Mouse (Mus musculus): ENCODE measurements around the gene Tnnc2.
"Not testable (repeated sequence)": the region's sequence is repeated elsewhere in the genome, so short reads cannot be mapped to it uniquely, and the experiment has no call there.

The Tnnc2 gene

DNA sequence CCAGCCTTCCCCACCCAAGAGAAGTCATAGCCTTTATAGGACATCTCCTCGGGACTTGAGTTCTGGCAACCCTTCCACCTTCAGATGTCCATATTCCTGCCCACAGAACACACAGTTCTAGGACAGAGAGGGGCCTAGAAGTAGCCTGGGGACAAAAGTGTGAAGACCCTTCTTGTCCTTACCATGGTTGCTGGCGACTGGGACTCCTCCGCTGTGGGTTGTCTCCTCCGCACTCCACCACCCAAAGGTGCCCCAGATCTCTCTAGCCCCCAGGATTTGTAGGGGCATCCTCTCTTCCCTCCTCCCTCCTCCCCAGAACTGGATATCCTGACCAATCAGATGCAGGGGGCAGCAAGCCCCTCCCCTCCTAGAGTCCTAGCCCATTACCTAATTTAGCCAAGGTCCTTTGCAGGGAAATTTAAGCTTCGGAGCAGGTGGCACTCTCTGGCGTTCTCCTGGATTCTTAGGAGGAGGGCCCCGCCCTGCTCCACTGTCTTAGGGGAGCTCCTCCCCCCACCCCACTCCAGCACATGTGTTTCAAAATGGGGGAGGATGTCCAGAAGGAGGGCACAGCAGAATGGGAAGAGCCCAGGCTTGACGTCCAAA, at the start of gene Tnnc2:
Gene Tnnc2, minus strand, starts transcription at position 487 of the 606 bp plus-strand sequence.
- no peak for DNase-seq (ENCODE audit: low spot score)

DNA sequence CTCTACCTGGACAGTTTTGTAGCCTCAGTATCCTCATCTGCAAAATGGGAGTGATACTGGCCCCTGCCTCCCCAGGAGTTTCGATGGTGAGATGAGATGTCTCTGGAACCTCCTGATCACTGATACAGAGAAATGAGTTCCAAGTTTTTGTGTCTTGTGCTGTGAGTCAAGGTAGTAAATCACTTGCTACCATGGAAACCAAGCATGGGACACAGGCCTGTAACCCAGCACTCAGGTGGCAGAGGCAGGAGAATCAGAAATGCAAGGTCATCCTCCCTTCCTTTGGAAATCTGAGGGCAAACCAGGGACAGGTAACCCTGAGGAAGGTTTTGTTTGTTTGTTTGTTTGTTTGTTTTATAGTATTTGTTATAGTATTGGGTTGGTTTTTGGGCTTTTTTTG, 49.3 kb upstream of the Tnnc2 start:
- DNase-seq (ENCODE audit: low spot score): no peak

GRCm38 (mm10) chr2:164828437-164828836, 48.7 kb upstream of the Tnnc2 start, which contains the start of gene Spata25:
Gene Spata25, minus strand, starts transcription at chr2:164828537.
- no peak for DNase-seq (ENCODE audit: low spot score)

DNA sequence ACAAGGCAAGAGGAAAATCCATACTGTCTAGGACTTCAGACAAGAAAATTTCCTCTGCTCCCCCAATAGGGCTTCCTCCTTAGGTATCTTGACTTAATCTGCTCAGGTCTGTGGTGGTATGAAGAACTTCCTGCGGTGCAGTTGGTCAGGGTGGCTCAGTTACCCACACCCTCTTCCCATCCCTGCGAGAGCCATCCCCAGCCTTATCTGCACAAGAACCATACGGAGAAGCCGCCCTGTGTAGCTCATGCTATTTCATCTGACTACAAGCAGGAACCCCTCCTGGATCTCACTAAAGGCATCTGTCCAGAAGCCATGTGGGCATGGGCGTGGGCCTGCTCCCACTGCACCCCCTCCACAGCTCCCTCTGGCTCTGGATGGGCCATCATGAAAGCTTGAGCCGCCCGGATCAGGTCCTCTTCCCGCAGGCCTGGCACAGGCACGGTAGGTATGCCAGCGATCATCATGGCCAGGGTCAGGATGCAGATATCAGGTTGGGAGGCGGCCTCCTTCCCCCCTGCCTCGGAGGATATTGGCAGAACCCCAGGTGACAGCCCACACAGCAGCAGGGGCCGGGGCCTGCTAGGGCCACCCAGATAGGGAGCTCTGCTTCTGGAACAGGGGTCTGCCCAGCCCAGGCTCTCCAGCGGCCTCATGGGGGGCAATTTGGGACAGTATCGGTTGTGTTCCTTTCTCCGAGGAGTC, 47.5 kb upstream of the Tnnc2 start:
- DNase-seq (ENCODE audit: low spot score): no peak

DNA sequence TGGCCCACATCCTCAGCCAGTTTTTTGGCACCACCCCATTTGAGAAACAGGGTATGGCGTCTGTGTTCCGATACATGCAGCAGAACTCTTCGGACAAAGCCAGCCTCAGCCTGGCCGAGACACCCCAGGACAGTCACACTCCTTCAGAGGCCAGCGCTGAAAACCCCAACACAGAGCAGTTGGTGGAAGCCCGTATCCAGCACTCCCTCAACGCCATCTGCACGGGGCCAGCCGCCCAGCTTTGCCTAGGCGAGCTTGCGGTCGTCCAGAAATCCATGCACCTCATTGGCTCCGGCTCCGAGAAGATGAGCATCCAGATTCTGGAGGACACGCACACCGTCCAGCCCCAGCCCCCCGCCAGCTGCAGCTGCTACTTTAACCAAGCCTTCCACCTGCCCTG, 45.8 kb upstream of the Tnnc2 start:
- no peak for DNase-seq (ENCODE audit: low spot score)

DNA sequence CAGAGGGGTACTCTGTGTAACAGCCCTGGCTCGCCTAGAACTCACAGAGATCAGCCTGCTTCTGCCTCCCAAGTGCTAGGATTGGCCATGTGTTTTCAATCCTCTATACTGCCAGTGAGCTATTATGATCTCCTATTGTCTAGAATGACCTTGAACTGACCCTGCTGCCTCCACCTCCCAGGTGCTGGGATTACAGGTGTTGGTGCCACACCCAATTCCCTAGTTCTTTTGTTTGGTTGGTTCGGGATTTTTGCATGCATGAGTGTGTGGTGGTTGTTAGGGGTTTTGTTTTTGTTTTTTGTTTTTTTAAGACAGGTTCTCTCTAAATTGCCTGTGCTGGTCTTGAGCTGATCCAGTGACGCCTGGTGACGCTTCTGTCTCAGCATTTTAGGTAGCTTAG, 44.2 kb upstream of the Tnnc2 start:
- no peak for DNase-seq (ENCODE audit: low spot score)

- DNase-seq (ENCODE audit: low spot score): no peak
These were observed 43.4 kb upstream of the Tnnc2 start for GRCm38 (mm10) chr2:164823181-164823585.

DNA sequence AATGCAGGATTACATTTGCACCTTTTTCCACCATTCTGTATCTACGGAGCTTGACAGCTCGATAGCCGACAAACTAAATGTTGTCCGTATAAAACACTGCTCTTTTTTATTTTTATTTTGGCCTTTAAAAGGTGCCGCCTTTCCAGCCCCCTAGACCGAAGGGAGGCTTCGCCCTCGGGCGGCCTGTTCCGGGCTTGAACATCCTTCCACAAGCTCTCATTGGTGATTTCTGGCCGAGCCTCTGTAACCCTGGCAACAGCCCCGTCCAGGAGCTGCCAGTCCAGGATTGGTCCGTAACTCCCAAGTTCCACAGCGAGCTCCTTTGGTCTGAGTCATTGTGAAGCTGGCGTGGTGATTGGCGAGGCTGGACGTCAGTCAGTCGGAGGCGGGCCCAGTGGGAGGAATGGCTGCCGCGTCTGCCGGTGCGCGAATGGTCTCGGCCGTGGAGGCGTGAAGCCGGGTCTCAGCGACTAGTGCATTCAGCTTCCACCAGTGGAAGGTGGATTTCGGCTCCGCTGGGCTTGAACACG, 42.9 kb upstream of the Tnnc2 start, which contains the start of gene Zswim1:
Gene Zswim1, plus strand, starts transcription at position 51 of the 530 bp plus-strand sequence.
- DNase-seq (ENCODE audit: low spot score): peak; percentile 100

GRCm38 (mm10) chr2:164821060-164821459, 41.3 kb upstream of the Tnnc2 start:
- no peak for DNase-seq (ENCODE audit: low spot score)

GRCm38 (mm10) chr2:164817703-164818102, 37.9 kb upstream of the Tnnc2 start:
- no peak for DNase-seq (ENCODE audit: low spot score)

GRCm38 (mm10) chr2:164817206-164817605, 37.4 kb upstream of the Tnnc2 start:
- DNase-seq (ENCODE audit: low spot score): no peak

DNA sequence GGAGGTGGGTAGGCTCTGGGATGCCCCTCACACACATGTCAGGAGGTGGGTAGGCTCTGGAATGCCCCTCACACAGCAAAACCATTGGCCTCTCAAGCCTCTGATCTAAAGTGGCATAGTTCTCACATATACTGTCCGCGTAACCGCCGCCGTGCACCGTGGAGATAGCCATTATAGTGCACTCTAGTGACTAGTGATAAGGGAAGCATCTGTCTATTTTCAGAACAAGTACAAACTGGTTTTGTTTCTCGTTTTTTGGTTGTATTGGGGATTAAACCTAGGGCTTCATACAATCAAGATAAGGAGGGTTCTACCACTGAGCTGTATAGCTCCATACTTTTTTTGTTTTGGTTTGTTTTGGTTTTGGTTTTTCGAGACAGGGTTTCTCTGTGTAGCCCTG, 36.1 kb upstream of the Tnnc2 start:
- DNase-seq (ENCODE audit: low spot score): no peak

DNA sequence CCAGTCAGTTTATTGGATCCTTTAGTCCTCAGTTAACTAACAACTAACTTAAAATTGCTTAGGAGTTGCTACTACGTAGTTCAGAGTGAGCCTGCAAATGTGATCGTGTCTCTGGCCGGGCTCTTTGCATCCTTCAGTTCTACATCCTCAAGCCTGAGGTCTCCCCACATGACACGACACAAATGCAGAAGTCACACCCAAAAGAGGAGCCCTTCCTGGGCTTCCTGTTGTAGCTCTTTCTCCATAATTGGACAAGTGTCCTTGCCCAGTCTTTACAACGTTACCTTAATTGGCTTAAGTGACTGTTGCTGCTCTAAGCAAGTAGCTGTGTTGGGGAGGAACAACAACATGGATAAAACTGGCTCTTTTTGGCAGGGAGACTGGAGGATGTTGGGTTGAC, 35.6 kb upstream of the Tnnc2 start:
- DNase-seq (ENCODE audit: low spot score): no peak

DNA sequence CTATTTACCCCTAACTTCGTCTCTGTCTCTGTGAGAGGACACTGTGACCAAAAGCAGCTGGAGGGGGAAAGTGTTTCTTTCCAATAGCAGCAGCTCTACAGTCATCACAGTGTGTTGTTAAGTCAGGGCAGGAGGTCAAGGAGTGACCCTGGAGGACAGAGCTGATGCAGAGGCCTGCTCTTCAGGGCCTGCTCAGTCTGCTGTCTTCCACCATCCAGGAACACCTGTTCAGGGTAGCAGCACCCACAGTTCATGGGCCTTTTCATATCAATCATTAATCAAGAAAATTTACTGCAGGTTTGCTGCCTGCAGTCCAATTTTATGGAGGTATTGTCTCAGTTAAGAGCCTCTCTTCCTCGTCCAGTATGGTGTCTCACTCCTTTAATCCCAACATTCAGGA, 33.8 kb upstream of the Tnnc2 start:
- no peak for DNase-seq (ENCODE audit: low spot score)

GRCm38 (mm10) chr2:164806614-164807013, 26.8 kb upstream of the Tnnc2 start:
- DNase-seq (ENCODE audit: low spot score): no peak

DNA sequence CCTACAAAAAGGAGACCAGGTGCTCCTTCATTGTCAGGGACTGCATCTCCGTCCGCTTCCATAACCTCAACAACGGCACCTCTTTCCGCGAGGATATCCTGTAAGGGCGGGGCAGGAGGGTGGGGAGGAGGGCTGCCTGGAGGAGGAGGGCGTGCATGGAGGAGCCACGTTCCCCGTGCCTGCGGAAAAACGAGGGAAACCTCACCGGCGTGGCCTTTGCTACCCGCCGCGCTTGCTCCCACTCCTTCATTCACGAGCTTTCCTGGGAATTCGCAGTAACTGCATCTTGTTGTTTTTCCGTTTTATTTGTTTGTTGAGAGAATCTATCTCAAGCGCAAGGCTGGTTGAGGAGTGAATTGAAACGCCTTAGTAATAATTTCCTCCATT, 25.6 kb upstream of the Tnnc2 start:
- DNase-seq (ENCODE audit: low spot score): no peak

DNA sequence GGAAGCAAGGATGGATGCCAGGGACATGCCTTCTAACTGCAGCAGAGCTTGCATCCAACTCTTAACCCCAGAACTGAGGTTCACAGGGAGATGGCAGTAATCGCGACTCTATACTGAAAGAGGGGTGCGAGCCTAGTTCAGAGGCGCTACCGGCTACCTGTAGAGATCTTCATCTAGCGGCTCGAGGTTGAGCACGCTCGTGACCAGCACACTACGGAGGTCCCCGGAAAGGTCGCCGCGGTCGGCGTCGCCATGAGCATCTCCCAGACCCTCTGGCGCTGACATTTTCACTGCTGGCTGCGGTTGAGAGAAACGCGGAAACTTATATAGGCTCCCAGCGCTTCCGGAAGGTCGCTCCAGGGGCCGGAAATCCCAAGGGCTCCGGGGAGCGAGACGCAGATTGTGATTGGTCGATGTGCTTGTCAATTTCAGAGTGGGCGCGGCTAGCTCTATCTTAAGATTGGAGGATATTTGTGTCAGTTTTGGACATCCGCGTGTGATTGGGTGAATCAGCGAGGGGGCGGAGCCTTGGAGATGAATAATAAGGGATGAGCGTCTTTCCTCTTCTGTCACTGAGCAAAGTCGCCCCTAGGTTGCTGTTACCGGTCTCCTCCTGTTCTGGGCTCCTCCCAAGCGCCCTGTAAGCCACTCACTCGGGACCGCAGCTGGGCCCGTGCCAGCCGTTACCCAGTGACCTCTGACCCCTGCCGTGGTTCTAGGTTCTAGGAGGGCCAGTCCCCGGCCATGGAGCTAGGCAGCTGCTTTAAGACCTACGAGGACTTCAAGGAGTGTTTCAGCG, 25.0 kb upstream of the Tnnc2 start, which contains the start of the genes Acot8 and Zswim3:
Gene Acot8, minus strand, starts transcription at position 350 of the 799 bp plus-strand sequence.
Gene Zswim3, plus strand, starts transcription at position 566 of the 799 bp plus-strand sequence.
- DNase-seq (ENCODE audit: low spot score): peak; percentile 99

GRCm38 (mm10) chr2:164803921-164804313, 24.1 kb upstream of the Tnnc2 start:
- no peak for DNase-seq (ENCODE audit: low spot score)

DNA sequence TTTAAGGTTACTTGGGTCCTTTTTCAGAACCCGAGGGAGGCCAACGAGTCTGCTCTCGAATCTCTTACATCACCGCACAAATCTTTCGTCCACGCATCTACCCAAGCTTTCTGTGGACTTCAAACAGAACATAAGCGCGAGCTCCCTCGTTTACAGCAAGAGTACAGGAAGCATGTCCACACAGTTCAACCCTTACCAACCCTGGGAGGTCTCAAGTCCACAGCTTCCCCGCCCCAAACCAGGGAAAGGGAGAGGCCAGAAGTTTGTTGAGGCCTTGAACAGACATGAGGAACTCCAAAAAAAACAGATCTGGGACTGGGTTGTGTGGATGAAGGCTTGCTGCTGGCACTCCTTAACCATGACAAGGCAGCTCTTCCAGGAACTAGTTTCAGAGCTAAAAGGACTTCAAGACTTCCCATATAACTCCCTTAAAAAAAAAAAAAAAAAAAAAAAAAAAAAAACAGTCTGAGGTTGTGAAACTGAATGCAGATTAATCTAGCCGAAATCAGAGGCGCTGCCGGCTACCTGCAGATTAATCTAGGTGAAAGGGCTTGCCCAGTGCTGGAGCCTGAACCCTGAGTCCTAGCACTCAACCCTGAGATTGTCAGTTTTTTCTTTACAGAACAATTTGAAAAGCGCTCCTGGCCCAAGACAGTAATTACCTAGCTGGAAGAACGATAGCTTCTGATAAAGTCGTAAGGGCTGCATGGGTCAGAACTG, 23.6 kb upstream of the Tnnc2 start:
- no peak for DNase-seq (ENCODE audit: low spot score)

DNA sequence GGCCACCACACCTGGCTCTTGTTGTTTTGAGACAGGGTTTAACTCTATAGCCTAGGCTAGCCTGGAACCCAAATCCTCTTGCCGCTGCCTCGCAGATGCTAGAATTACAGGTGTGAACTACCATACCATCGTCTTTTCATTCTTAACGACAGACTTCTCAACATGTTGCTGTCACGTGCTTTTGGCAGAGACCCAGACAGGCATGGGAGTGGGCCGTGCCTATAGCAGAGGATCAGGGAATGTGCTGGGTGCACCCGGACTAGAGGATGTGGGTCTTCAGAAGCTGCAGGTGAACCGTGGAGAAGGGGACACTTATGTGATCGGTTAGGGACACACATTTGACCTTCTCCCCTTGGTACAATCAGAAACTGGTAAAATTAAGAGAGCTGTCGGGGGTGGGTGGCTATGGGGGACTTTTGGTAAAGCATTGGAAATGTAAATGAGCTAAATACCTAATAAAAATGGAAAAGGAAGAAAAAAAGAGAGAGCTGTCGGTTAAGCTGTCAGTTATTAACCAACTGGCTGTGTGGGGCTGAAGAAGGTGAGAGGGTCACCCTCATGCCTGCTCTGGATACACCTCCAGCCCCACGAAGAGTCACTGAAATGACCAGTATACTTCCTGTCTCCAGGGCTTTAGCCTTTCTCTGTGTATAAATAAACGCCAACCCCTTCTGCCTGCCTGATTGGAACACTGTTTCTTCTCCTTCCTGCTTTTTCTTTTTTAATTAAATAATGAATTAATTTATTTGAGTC, 20.7 kb upstream of the Tnnc2 start:
- no peak for DNase-seq (ENCODE audit: low spot score)

DNA sequence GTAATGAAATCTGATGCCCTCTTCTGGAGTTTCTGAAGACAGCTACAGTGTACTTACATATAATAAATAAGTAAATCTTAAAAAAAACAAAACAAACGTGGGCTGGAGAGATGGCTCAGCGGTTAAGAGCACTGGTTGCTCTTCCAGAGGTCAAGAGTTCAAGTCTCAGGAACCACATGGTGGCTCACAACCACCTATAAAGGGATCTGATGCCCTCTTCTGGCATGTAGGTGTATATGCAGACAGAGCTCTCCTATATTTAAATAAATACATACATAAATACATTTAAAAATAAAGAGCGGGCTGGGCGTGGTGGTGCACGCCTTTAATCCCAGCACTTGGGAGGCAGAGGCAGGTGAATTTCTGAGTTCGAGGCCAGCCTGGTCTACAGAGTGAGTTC, 18.8 kb upstream of the Tnnc2 start:
- DNase-seq (ENCODE audit: low spot score): not testable (repeated sequence)

Measured in layer of hippocampus, adult 11-12 months (tissue).